Mouse (Mus musculus) gastrocnemius, postnatal 36 days (tissue): Measurements from ENCODE around the gene Hip1r. TPM values are rescaled to one million over a fixed set of nuclear protein-coding genes. Genes with fewer than 3 reads are reported as not detected.

ENCODE experiments used
- DNase-seq, 2 experiments: peaks; one replicate each; pipeline ENCODE4 v3.0.0; 2022
- intact Hi-C: fragments of 180-260 bp; cut with DNase I; formaldehyde crosslinking; loops from one replicate; pipeline ENCODE4 v1.15.1; 2025
- total RNA-seq, 2 experiments: library from RNA; stranded (reverse); gene quantifications; 2 replicates each; pipeline ENCODE4 v1.2.3; 2021

Hip1r gene
- total RNA-seq, 2 experiments from 2014 or later: 7.2 to 8.1 TPM

DNA sequence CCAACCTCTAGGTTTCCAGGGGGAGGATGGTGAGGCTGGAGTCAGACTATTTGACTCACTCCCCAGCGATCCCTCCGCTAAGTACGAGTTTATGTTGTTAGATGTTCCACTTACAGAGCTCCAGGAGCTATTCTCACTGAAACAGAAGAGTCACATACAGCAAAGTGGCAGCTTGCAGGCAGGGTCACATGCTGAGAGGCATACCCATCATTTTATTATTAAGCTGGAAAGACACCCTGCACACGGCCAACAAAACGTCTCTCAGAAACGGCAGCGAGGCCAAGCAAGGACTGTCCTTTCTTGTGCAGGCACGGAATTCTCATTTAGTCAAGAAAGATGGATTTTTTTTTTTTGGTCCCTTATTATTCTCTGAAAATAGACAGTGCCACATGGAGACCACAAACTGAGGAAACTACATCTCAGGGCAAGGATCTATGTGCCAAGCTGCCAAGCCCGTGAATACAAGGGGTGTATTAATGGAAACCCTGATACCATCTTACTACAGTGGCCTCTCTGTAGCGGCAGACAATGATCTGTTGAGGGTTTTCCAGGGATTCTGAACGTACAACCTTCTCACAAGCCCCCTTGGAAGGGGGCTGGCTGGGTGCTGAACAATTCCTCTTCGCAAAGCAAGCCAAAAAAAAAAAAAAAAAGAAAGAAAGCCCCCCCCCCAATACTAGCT lies 57.1 kb downstream of the Hip1r start:
- DNase-seq: no peak
- intact Hi-C loops: no loop called here

DNA sequence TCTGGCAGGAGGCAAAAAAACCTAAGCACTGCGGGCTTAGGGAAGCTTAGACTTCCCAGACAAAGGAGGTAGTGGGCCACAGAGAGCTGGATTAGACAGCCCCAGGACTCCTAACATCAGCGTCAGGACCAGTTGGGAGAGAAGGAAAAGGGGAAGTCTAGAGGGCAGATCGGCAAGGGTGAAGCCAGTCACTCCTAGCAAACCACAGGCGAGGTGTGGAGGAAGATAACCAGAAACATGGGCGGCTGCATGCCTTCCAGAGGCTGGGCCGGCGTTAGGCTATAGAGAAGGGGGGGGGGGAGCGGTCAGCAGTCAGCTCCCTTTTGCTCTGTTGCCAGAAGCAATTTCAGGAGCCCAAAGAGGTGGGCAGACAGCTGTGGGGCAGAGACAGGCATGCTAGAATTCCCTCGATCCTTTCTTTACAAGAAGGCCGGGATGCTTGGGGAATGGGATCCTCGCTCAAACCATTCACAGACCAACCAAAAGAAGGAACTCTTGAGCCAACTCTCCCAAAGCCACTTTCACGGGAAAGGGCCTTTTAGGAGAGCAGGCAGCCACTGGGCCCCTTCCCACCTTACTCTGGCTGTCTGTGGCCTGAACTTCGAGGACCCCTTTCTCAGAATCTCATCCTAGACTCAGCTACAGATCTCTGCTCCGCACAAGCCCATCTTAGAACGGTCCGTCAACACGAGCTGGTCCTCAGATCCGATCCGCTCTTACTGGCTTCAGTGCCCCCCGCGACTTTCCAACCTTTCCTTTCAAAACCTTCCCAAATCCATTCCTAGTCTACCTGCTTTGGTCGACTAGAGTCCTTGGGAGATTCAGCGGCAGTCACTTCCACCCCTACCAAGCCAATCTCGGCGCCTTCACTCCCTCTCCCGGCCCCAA lies 57.9 kb downstream of the Hip1r start:
- DNase-seq: no peak
- intact Hi-C loops: no loop called here

DNA sequence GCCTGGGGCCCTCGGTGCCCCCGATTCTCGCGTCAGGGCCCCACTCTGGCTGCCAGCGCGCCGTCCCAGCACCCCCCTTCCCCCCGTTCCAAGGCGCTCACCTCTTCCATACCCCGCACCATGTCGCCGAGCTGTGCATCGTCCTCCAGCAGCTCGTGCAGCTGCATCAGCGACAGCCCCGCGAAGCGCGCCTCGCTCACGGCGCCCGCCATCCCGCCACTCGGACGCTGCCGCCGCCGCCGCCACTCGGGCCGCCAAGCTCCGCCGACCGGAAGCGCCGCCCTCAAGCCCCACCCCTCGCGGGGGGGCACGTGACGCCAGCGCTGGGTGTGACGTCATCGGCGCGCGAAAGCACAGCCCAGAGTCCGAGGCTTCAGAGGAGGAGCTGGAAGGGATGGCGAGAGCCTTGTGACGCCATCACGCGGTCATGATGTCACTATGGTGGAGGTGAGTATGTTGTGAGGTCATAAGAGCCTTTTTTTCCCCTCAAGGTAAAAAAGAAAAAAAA lies 58.6 kb downstream of the Hip1r start, which contains the start of gene Vps37b:
Gene Vps37b (minus strand): TSS at position 270 of the 508 bp plus-strand sequence.
- peak; percentile 81 to 85 for DNase-seq
- intact Hi-C loops: no loop called here

DNA sequence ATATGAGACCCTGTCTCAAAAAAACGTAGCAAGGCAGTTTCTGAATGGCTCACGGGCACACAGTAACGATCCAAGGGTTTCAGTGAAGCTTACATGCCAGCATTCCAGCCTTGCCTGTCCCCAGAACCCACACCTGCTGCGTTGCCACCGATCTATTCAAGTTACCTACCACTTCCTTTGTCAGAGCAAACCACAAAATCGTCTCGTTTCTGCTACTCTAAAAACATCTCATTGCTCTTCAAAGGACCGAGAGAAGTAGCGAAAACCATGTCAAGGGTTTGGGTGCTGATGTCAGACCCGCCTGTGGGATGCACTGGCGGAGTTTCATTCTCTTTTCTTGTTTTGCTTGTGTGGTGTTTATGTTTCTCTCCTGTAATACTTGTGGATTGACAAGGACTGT lies 61.0 kb downstream of the Hip1r start:
- intact Hi-C loops: no loop called here
- no peak for DNase-seq

DNA sequence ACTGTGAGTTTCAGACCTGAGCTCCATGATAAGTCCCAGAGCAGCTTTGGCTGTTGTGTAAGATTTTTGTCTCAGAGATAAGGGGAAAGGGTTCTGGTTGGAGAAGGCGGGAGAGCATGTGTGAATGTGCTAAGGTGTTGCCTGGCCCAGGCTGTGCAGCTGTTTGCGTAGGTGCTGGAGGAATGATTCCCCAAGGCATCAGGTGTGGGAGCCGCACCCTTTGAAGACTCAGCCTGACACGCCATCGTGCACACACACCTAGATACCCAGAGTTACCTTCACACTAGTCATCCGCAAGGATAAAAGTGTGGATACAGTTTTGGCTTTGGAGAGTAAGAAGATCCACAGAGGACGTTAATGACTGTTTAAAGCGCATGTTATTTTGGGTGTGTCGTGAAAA lies 62.0 kb downstream of the Hip1r start:
- DNase-seq: no peak
- intact Hi-C loops: no loop called here

DNA sequence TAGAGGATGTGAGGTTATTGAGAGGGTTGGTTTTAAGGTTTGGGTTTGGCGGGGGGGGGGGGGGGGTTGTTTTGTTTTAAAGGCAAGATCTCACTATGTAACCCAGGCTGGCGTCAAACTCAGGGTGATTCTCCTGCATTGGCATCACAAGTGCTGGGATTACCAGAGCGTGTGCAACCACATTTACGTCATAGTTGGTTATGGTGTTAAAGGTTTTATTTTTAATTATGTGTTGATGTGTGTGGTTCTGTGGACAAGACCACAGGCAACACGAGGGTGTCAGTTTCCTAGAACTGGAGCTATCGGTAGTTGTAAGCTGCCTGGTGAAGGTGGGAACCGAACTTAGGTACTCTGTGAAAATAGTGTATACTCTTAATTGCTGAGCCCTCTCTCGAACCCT lies 62.4 kb downstream of the Hip1r start:
- intact Hi-C loops: no loop called here
- DNase-seq: no peak

DNA sequence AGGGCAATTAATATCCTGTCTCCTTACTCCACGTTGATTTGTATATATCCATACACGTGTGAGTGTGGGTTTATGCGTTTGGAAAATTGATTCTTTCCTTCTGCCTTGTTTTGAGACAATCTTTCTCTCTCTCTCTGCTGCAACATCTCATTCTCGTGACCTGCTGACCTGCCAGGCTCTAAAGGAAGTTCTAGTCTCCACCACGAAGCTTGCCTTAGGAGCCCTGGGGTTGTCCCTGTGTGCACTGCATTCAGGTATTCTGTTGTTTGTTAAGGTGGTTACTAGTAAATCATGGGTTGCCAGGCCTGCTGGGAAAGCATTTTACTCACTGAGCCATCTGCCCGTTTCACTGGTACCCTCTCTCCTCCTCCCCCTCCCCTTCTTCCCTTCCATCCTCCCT lies 62.9 kb downstream of the Hip1r start:
- intact Hi-C loops: no loop called here
- no peak for DNase-seq

DNA sequence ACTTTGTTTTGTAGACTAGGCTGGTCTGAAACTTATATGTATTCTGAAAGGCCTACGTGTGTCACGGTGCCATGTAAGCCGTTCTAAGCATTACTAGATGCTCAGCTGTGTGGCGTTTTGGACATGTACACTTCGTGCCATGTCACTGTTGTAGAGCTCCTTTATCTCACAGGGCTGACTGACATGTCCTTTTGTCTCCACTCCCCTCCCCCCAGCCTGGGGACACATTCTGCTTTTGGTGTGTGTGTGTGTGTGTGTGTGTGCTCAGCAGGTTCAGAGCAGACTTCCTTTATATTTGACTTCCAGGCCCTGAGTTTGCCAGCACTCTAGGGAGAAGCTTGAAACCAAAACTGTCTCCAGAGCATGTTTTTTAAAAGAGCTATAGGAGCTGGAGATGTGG lies 63.4 kb downstream of the Hip1r start:
- no peak for DNase-seq
- intact Hi-C loops: no loop called here

DNA sequence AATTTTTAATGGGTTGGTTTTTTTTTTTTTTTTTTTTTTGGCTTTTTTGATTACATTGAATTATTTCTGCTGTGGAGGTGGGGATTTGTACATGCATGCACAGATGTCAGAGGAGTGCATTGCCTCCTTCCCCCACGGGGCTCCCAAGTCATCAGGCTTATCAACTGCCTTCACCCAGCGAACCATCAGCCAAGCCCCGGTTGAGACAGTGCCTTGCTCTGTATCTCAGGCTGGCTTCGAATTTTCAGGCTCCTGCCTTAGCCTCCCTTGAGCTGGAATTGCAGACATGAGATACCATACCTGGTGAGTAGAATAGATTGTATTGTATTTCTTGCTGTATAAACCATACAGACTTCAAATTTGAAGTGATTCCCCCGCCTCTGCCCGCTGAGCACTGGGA lies 66.2 kb downstream of the Hip1r start:
- DNase-seq: no peak
- intact Hi-C loops: loop anchor here (5.0 kb wide), 1 partner anchor 38 kb away; no protein-coding TSS in a partner anchor

DNA sequence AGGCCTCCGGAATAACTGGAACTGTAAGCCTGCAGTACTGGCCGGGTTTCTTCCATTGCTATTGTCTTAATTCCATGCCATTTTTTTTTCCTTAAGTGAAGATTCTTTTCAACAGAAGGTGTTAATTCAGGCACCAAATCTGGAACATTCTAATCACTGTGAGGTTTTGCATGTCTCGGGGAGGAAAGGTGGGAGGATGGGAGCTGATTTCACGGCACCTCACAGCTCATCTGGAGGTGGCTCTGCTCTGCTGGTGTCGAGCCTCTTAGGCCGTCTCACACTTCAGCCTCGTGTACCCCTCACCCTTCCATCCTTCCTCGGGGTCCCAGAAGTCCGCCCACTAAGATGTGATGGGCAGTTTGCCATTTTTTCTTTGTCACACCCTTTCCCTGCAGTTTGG lies 67.7 kb downstream of the Hip1r start:
- no peak for DNase-seq
- intact Hi-C loops: loop anchor here (5.0 kb wide), 1 partner anchor 36 kb away; no protein-coding TSS in a partner anchor

DNA sequence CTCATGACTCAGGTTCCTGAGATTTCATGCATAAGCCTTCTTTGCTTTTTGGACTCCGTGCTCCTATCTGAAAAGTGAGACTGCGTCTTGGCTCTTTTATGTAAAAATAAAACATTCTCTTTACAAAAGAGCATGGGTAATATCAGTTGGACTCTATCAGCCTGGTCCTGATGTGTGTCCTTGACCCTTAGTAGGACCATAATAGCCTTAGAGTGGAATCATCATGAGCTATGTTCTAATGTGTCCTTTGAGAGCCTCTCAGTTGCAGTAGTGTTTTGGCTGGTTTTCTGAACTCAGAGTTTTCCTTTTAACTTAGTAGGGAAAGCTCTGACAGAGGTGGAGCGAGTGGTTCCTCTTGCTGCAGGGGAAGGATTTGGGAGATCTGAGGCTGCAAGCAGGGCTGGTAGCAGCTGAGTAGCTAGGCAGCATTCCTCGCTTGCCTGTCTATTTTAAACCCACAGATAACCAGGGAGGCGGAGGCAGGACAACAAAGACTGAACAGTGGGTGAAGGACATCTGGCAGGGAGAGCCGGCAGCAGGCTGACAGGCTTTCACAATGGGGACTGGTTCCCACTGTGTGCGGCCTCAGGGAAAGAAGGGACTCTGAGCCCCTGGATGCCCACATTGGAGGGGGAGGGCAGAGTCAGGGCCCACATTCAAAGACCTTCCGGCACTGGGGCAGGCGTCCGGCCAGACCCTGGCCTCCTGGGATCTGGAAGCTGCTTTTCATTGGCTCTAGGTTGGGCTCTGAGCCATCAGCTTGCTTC lies 70.0 kb downstream of the Hip1r start:
- intact Hi-C loops: loop anchor here (5.0 kb wide), 1 partner anchor 34 kb away; no protein-coding TSS in a partner anchor
- no peak for DNase-seq

DNA sequence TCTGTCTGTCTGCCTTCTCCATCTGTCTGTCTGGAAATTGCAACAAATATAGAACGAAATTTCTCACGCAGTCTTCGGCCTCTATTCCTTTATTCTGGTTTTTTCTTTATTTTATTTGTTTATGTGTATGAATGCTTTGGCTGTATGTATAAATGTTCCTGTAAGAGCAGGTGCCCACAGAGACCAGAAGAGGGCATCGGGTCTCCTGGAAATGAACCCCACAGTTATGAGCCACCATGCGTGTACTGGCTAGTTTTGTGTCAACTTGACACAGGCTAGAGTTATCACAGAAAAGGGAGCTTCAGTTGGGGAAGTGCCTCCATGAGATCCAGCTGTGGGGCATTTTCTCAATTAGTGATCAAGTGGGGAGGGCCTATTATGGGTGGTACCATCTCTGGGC lies 70.6 kb downstream of the Hip1r start:
- DNase-seq: no peak
- intact Hi-C loops: loop anchor here (5.0 kb wide), 1 partner anchor 33 kb away; no protein-coding TSS in a partner anchor

DNA sequence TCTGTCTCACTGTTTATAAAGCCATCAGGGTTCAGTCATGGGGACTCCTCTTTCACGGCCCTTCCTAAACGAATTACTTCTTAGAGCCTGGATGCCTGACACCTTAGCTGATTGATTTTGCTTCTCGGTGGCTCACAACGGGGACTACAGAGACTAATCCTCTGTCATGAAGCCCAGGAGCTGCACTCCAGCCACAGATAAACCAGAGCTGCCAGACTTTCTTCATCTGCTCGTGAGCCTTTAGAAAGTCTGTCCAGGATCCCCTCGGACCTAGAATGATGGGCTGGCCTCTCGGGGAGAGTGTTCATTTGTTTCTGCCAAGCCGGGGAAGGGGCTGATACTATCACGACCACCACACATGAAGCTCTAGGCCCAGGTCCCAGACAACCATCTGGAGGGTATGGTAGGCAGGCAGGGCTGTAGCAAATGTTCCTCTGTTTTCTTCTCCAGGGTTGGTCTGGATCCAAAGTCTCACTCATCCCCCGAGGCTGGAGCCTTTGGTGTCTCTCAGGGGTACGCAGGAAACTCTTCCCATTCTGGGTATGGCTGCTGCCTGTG lies 72.1 kb downstream of the Hip1r start:
- no peak for DNase-seq
- intact Hi-C loops: no loop called here

DNA sequence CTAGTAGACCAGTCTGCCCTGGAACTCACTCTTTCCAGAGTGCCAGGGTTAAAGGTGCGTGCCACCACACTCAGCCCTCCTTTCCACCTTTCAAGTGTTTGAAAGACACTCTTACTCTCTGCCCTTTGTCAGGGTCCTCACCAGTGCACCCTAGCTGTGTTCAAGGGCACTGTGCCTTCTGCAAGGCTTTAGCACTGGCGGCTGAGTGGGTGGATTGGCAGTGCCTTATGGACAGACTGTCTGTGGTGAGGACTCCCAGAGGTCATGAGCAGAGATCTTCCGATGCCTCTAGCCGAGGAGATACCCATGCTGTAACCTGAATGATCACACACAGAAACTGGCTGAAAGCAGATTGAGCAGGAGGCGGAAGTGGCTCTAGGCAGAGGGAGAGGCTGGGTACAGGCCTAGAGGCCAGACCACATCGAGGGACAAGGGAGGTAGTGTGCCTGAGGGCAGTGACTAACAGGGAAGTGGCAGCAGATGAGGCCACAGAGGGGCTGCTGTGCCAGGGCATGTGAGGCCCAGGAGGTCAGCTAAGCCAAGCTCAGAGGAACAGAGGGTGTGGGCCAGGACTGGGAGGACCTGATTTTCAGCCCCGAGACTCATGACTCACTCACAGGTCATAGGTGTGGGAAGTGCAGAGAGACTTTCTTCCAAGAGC lies 73.4 kb downstream of the Hip1r start:
- DNase-seq: no peak
- intact Hi-C loops: no loop called here

DNA sequence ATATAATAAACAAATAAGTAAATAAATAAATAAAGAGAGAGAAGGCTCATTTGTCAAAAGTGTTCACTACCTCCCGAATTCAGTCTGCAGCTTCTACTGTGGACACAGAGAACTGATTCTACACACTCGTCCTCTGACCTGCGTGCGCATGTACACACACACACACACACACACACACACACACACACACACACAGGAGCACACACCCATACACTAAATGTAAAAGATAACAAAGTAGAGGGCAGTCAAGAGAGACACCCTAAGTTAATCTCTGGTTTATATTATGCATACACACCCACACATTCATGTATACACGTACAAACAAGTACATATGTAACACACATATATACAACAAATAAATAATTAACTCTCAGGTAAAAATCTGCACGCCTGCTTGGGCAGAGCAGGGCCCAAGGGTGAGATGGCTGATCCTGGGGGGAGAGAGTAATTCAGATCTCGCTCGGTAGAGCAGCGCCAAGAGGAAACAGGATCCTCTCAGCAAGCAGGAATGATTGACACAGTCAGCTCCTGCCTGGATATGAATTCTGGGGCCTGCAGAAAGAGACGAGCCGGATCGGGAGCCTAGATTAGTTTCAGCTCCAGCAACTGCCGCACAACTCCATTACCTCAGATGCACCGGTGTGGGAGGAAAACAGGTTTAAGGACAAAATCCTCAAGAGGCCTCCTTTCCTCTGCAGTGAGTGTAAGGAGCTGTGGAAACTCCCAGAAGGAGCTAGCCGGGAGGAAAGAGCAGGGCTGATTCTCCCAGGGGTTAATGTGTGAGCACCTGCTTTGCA lies 76.0 kb downstream of the Hip1r start:
- intact Hi-C loops: loop anchor here (2.0 kb wide), 1 partner anchor 23 kb away; no protein-coding TSS in a partner anchor

DNA sequence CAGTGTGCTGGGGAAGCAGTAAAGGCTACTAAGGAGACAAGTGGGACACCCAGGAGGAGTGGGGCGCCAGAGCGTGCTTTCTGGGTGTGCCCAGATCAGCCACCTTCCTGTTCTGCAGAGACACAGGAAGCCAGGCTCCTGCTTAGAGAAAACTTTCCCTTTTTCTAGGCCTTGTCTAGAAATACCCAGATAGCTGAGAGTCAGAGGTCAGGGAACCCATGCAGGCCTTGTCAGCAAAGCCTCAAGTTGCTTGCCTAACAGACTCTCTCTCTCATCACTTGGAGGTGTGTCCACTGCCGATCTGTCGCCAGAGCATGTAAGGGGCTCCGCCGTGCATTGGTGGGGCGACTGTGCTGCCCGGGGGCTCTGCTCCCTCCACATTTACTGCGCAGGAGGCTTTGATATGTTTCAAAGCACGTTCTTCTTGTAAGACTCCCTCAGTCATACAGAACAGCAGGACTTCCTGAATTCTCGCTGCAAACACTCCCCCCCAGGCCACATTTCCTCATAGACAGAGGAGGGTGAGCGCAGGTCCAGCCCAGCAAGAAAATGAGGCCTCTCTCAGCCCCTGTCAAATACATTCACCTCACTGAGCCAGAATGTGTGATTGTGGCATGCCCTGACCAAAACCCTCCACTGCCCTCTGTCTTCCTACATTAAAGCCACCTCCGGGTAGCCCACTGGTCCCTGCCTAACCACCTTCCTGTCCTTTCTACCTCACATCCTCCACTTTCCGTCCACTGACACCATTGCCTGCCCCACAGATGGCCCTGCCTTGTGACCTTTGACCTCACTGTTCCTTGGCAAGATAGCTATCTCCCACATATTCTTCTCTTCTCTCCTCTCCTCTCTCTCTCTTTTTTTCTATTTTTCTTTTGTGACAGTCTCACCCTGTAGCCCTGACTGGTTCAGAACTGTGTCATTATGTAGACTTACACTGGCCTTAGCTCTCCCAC lies 76.9 kb downstream of the Hip1r start:
- intact Hi-C loops: loop anchor here (2.0 kb wide), 1 partner anchor 22 kb away; no protein-coding TSS in a partner anchor
- DNase-seq: no peak

More for the DNA sequence above, 76.0 kb downstream of the Hip1r start:
- DNase-seq: no peak

DNA sequence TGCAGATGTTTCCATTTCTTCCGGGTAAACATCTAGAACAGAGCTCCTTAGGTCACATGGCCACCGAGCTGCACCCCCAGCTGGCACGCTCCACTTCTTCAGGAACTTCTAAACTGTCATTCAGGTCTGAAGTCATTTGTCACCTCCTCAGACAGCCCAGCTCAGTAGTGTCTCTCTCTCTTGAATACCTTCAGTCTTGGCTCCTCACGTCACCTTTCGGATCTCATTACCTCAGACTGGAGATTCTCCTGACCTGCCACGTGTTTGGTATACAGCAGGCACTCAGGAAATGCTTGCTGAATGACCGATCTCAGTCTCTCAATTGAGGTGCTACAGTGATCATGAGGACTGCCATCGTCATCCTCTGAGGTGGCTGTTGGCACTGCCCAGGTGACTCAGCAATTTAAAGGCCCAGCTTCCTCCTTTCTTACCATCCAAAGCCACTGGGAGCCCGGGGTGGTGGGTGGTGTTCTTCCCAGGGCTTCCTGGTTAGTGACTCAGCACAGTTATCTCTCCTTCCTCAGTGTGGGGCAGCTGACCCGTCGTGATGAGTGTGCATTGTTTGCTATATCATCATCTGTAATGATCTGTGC lies 78.6 kb downstream of the Hip1r start:
- no peak for DNase-seq
- intact Hi-C loops: loop anchor here (2.0 kb wide), 1 partner anchor 21 kb away; no protein-coding TSS in a partner anchor
